Mouse (Mus musculus) lung, postnatal 0 days (tissue): ENCODE data around the gene Anapc1.

Source experiments
- CTCF ChIP-seq: IDR thresholded peaks from 2 replicates; pipeline ENCODE4 v1.5.1; 2016; ENCODE audit warnings: antibody characterized with exemption, mild to moderate bottlenecking
- EP300 ChIP-seq: IDR thresholded peaks from 2 replicates; pipeline ENCODE4 v1.6.1; 2016; ENCODE audit warnings: antibody characterized with exemption, mild to moderate bottlenecking, control low read depth

DNA sequence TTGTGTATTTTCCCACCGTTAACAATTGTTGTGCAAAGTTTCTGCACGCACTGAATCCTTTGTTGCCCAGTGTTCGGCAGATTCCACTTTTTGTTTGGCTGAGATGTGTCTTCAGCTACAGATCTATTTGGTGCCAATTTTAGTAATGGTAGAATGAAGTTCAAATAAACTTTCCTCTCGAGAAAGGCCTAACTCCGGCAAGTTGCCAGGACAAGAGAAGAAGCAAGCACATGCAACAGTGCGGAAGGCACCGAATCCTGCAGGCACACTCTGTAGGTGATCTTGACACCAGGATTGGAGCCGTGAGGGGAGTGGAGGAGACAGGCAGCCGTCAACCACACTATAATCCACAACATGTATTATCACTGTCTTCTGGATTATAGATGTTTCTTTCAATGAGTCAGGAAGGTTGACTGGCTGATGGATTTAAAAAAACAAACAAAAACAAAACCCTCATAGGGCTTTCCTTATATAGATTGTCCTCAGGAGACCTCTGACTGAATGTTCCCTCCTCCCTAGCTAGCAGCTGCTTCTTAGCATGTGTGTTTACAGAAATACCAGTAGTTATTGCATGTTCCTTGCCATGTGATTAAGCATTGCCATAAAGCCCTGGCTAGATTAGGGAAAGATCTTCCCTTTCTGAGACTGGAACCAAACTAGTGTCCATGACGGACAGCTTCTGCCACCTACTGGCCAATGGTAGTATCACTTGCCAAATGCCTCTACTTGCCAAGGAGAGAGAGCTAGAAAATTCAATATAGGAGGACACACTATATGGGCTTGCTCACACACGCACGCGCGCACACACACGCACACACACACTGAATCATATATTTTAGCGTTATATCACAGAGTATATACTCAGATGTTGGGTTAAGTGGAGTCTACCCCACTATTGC is 114.2 kb downstream of the Anapc1 start:
- TF ChIP-seq CTCF (peak; percentile 99), EP300 (peak; percentile 86)
